Mouse (Mus musculus) cerebellum, adult 2 months (tissue): ENCODE results near the gene Ccdc28b. TPM values are rescaled to one million over a fixed set of nuclear protein-coding genes. Genes with fewer than 3 reads are reported as not detected.

Experiments used
- DNase-seq, 2 experiments: peaks; one replicate each; pipeline ENCODE4 v3.0.0; 2021
- H3K27ac ChIP-seq: fragments of 200-500 bp; 2 replicates; pipeline ENCODE4 v1.5.1; 2012; ENCODE audit warnings: low read length, control low read depth, inconsistent platforms; ENCODE audit not compliant: insufficient read depth
- H3K27me3 ChIP-seq: fragments of 200-500 bp; 2 replicates; pipeline ENCODE4 v1.6.1; 2012; ENCODE audit warnings: inconsistent platforms, mild to moderate bottlenecking, low read length, moderate library complexity; ENCODE audit not compliant: control insufficient read depth, insufficient read depth
- H3K4me1 ChIP-seq: fragments of 200-500 bp; 2 replicates; pipeline ENCODE4 v1.6.1; 2011; ENCODE audit warnings: low read length; ENCODE audit not compliant: control insufficient read depth, insufficient read depth
- H3K4me3 ChIP-seq: fragments of 200-500 bp; replicated peaks from 2 replicates; pipeline ENCODE3; 2011; ENCODE audit warnings: mild to moderate bottlenecking, low read depth, low read length, control low read depth; ENCODE audit not compliant: insufficient read depth
- CTCF ChIP-seq: fragments of 200-500 bp; IDR thresholded peaks from 2 replicates; pipeline ENCODE4 v1.5.1; 2011; ENCODE audit warnings: low read depth, mild to moderate bottlenecking, control low read depth, low read length, moderate library complexity, borderline replicate concordance; ENCODE audit not compliant: insufficient read depth
- POLR2A ChIP-seq: fragments of 200-500 bp; IDR thresholded peaks from 2 replicates; pipeline ENCODE4 v1.6.1; 2011; ENCODE audit warnings: low read length, control low read depth, borderline replicate concordance; ENCODE audit not compliant: insufficient read depth
- WGBS: fragments of 180-500 bp; shearing (Covaris S2); methylation state at CpG from one replicate; pipeline ENCODE4 v1.1.7; 2018; 5-methylcytosine and 5-hydroxymethylcytosine counted together
- polyA plus RNA-seq: library from polyadenylated mRNA; depleted of rRNA; stranded (reverse); fragments of >200 nt; gene quantifications from 2 replicates; pipeline ENCODE4 v1.2.3, GENCODE M21; 2012; rRNA removed

The Ccdc28b gene
- 184 and 201 TPM in 2 replicates for polyA plus RNA-seq

- peak; percentile 74 to 77 for DNase-seq
- Histone ChIP-seq H3K4me3 (peak within 1 kb of the TSS; percentile 98), H3K27ac (peak within 1 kb of the TSS; percentile 92), H3K27me3 (no peaks in the 10 kb centered on the region), H3K4me1 (peaks cover 18% of the 10 kb centered on the region)
- WGBS: 0% methylated on average over 10 of the region's 10 CpGs
- TF ChIP-seq CTCF (no peak), POLR2A (peak; percentile 65; the same call in 1 of the 2 replicates)
Measured at GRCm38 (mm10) chr4:129623681-129624091, at the start of gene Ccdc28b. TSS of gene Ccdc28b (minus strand) at chr4:129623947.

- WGBS: 9% methylated on average over 10 of the region's 10 CpGs
- TF ChIP-seq POLR2A (no peak), CTCF (no peak)
Measured at GRCm38 (mm10) chr4:129672878-129673449, 49.2 kb upstream of the Ccdc28b start.

GRCm38 (mm10) chr4:129672083-129672877 is 48.5 kb upstream of the Ccdc28b start, which contains the start of gene Kpna6:
TSS of gene Kpna6 (minus strand) at chr4:129672767.
- Histone ChIP-seq H3K27me3 (no peaks in the 10 kb centered on the region), H3K4me1 (peaks cover 2% of the 10 kb centered on the region; the same call in 1 of the 2 replicates), H3K4me3 (peak within 1 kb of the TSS; percentile 77), H3K27ac (peak within 1 kb of the TSS; percentile 49)
- under 1% methylated on average over 65 of the region's 65 CpGs for WGBS
- TF ChIP-seq CTCF: no peak
- peak; percentile 54; the same call in 1 of the 2 replicates for TF ChIP-seq POLR2A
- peak; percentile 92 to 96 for DNase-seq

More at GRCm38 (mm10) chr4:129672878-129673449, 49.2 kb upstream of the Ccdc28b start:
- DNase-seq: no peak
- Histone ChIP-seq H3K27me3 (no peaks in the 10 kb centered on the region), H3K4me3 (peak overlapping the region; percentile 77), H3K27ac (peak overlapping the region; percentile 9; the same call in 1 of the 2 replicates), H3K4me1 (peaks cover 2% of the 10 kb centered on the region; the same call in 1 of the 2 replicates)

GRCm38 (mm10) chr4:129671491-129672082 is 47.8 kb upstream of the Ccdc28b start:
- H3K27ac ChIP-seq: peak overlapping the region; percentile 49; the same call in 1 of the 2 replicates
- H3K27me3 ChIP-seq: no peaks in the 10 kb centered on the region
- peaks cover 2% of the 10 kb centered on the region; the same call in 1 of the 2 replicates for H3K4me1 ChIP-seq
- peak; percentile 44 to 46 for DNase-seq
- WGBS: 5% methylated on average over 12 of the region's 12 CpGs
- TF ChIP-seq CTCF (peak; percentile 62), POLR2A (no peak)
- H3K4me3 ChIP-seq: peak overlapping the region; percentile 77

GRCm38 (mm10) chr4:129662255-129662813 is 38.6 kb upstream of the Ccdc28b start:
- Histone ChIP-seq H3K4me1 (peaks cover 7% of the 10 kb centered on the region; the same call in 1 of the 2 replicates), H3K27me3 (no peaks in the 10 kb centered on the region), H3K4me3 (no peak overlapping the region), H3K27ac (no peak overlapping the region)
- DNase-seq: no peak
- 88% methylated on average over 3 of the region's 3 CpGs for WGBS
- no peak for TF ChIP-seq CTCF
- no peak for TF ChIP-seq POLR2A

- H3K27ac ChIP-seq: no peak overlapping the region
- no peak overlapping the region for H3K4me3 ChIP-seq
- TF ChIP-seq CTCF (no peak), POLR2A (no peak)
- DNase-seq: no peak
- peaks cover 7% of the 10 kb centered on the region; the same call in 1 of the 2 replicates for H3K4me1 ChIP-seq
- no peaks in the 10 kb centered on the region for H3K27me3 ChIP-seq
- 70% methylated on average over 3 of the region's 3 CpGs for WGBS
Measured at GRCm38 (mm10) chr4:129661584-129661983, 37.8 kb upstream of the Ccdc28b start.

GRCm38 (mm10) chr4:129654770-129655169 is 31.0 kb upstream of the Ccdc28b start:
- no peak overlapping the region for H3K4me3 ChIP-seq
- WGBS: 89% methylated on average over 14 of the region's 14 CpGs

More at GRCm38 (mm10) chr4:129654770-129655169, 31.0 kb upstream of the Ccdc28b start:
- TF ChIP-seq CTCF (no peak), POLR2A (no peak)
- Histone ChIP-seq H3K4me1 (0 out of 2 replicates have a peak, but pooled peaks cover 1% of the 10 kb centered on the region), H3K27ac (no peak overlapping the region), H3K27me3 (no peaks in the 10 kb centered on the region)
- DNase-seq: no peak
